Mouse (Mus musculus) embryonic facial prominence, embryonic 11.5 days (tissue): ENCODE results near the gene Mctp1. TPM values are rescaled to one million over a fixed set of nuclear protein-coding genes. Genes with fewer than 3 reads are reported as not detected.
"Not testable (repeated sequence)": the region's sequence is repeated elsewhere in the genome, so short reads cannot be mapped to it uniquely, and the experiment has no call there.

Source experiments
- ATAC-seq: fragments of 200-750 bp; cut with Nextera tagmentation; replicated peaks from 2 replicates; pipeline ENCODE4 v1.8.0; 2017; ENCODE audit warnings: low read depth; ENCODE audit not compliant: insufficient number of reproducible peaks, low FRiP score, low TSS enrichment
- DNase-seq: peaks from one replicate; pipeline ENCODE4 v3.0.0-alpha.2; 2015; ENCODE audit warnings: low spot score
- H3K27ac ChIP-seq: fragments of 300-500 bp; sonication (generic); replicated peaks from 2 replicates; pipeline ENCODE4 v1.5.1; 2014; ENCODE audit warnings: mild to moderate bottlenecking, low read depth, low read length, control low read depth
- H3K27me3 ChIP-seq: fragments of 300-500 bp; sonication (generic); 2 replicates; pipeline ENCODE4 v1.6.1; 2014; ENCODE audit warnings: mild to moderate bottlenecking, low read length, moderate library complexity, mixed read lengths; ENCODE audit not compliant: control insufficient read depth, insufficient read depth
- H3K36me3 ChIP-seq: fragments of 300-500 bp; sonication (generic); replicated peaks from 2 replicates; pipeline ENCODE4 v1.6.1; 2014; ENCODE audit warnings: low read depth, mild to moderate bottlenecking, low read length, moderate library complexity, mixed read lengths; ENCODE audit not compliant: control insufficient read depth, insufficient read depth
- H3K4me1 ChIP-seq: fragments of 300-500 bp; sonication (generic); 2 replicates; pipeline ENCODE4 v1.6.1; 2014; ENCODE audit warnings: low read length, mixed read lengths; ENCODE audit not compliant: control insufficient read depth, insufficient read depth
- H3K4me2 ChIP-seq: fragments of 300-500 bp; sonication (generic); 2 replicates; pipeline ENCODE4 v1.6.1; 2014; ENCODE audit warnings: low read depth, mild to moderate bottlenecking, control low read depth, low read length, moderate library complexity
- H3K4me3 ChIP-seq: fragments of 300-500 bp; sonication (generic); 2 replicates; pipeline ENCODE4 v1.5.1; 2014; ENCODE audit warnings: low read depth, low read length, control low read depth
- H3K9ac ChIP-seq: fragments of 300-500 bp; sonication (generic); replicated peaks from 2 replicates; pipeline ENCODE4 v1.6.1; 2014; ENCODE audit warnings: mild to moderate bottlenecking, control low read depth, low read length
- H3K9me3 ChIP-seq: fragments of 300-500 bp; sonication (generic); replicated peaks from 2 replicates; pipeline ENCODE4 v1.6.1; 2016; ENCODE audit warnings: mild to moderate bottlenecking, low read length, inconsistent platforms, mixed read lengths; ENCODE audit not compliant: control insufficient read depth
- WGBS: fragments of 180-500 bp; shearing (Covaris S2); extraction: QIAGEN DNeasy Blood & Tissue Kit; methylation state at CpG from one replicate; pipeline ENCODE4 v1.1.7; 2014; 5-methylcytosine and 5-hydroxymethylcytosine counted together
- polyA plus RNA-seq: library from polyadenylated mRNA; unstranded; fragments of >200 nt; fragmentation: Nextera tagmentation; extraction: Ambion mirVana; gene quantifications from 2 replicates; pipeline ENCODE4 v1.2.1, GENCODE M21; 2014

Gene Mctp1
- polyA plus RNA-seq, 1 experiment from 2014 or later, result 1.3 TPM

DNA sequence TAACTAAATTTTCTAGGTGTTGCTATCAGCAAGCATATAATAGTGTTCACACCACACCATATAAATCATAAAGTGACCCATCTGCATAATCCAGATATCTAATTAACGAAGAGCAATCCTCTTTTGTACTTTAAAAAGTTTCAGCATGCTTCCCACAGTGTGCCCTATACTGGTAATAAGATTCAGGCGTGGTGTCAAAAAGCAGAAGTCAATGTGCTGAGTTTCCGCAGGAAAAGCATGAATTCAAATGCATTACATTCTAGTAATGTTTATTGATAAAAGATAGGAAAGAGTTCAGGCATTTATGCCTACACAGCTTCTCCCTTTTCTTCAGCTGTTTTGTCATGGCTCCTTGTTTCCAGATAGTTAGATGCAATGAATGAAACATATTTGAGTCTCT lies 544.8 kb downstream of the Mctp1 start:
- DNase-seq, result no peak
- Histone ChIP-seq H3K4me1 (no peaks in the 10 kb centered on the region), H3K27me3 (no peaks in the 10 kb centered on the region), H3K36me3 (no peaks in the 10 kb centered on the region), H3K4me3 (no peak overlapping the region), H3K27ac (no peak overlapping the region), H3K9ac (no peak overlapping the region), H3K4me2 (no peak overlapping the region), H3K9me3 (no peaks in the 10 kb centered on the region)
- no peak for ATAC-seq
- 70% methylated on average over 3 of the region's 3 CpGs for WGBS

GRCm38 (mm10) chr13:76932933-76933332 lies 548.6 kb downstream of the Mctp1 start:
- Histone ChIP-seq H3K36me3 (no peaks in the 10 kb centered on the region), H3K4me1 (no peaks in the 10 kb centered on the region), H3K27ac (no peak overlapping the region), H3K4me2 (no peak overlapping the region), H3K27me3 (no peaks in the 10 kb centered on the region), H3K9me3 (no peaks in the 10 kb centered on the region), H3K9ac (no peak overlapping the region), H3K4me3 (no peak overlapping the region)
- ATAC-seq (no peak), DNase-seq (no peak)
- 58% methylated on average over 5 of the region's 5 CpGs for WGBS

- DNase-seq, result no peak
- Histone ChIP-seq H3K4me2 (no peak overlapping the region), H3K4me3 (no peak overlapping the region), H3K9ac (no peak overlapping the region), H3K27me3 (no peaks in the 10 kb centered on the region), H3K4me1 (no peaks in the 10 kb centered on the region), H3K36me3 (no peaks in the 10 kb centered on the region), H3K9me3 (no peaks in the 10 kb centered on the region), H3K27ac (no peak overlapping the region)
- no peak for ATAC-seq
These were observed 564.9 kb downstream of the Mctp1 start for GRCm38 (mm10) chr13:76949234-76949633.

DNA sequence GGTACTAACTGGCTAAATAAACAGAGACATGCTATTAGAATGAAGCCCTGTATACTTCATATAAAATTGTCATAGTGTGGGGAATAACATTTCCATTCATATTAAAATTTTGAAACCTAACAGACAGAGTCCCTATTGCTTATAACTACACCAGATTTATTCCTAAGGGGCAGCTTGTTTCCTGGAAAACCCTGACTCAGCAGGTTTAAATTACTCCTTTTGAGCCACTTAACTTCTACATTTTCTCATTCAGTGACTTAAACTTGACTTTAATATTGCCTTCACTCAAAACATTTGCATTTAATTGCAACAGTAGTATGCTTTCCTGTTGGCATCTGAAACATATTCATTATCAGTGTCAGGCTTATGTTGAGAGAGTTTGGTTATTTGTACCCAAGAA lies 583.3 kb downstream of the Mctp1 start:
- DNase-seq, result no peak
- no peaks in the 10 kb centered on the region for H3K36me3 ChIP-seq
- no peaks in the 10 kb centered on the region for H3K9me3 ChIP-seq
- H3K27ac ChIP-seq, result no peak overlapping the region
- no peaks in the 10 kb centered on the region for H3K27me3 ChIP-seq
- no peak for ATAC-seq
- H3K4me3 ChIP-seq, result no peak overlapping the region
- no peak overlapping the region for H3K9ac ChIP-seq
- H3K4me2 ChIP-seq, result no peak overlapping the region
- H3K4me1 ChIP-seq, result no peaks in the 10 kb centered on the region

DNA sequence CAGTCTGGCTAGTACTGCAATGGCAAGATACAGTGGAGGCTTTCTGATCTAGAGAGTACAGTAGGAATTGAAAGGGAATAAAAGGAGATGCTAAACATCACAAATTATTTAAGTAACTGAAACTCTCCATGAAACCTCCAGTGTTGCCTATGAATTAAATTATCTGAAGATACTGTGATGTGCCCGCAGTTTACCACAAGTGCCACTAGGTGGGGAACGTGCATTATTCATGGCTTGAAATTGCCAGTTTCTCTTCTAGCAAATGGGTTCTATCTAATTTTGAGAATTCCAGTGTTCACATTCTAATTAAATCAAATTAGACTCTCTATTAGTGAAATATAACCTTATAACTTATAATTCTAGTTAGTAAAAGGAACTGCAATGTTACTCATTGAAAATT lies 585.1 kb downstream of the Mctp1 start:
- no peak overlapping the region for H3K9ac ChIP-seq
- ATAC-seq (no peak), DNase-seq (peak; percentile 81)
- H3K4me3 ChIP-seq, result no peak overlapping the region
- no peaks in the 10 kb centered on the region for H3K9me3 ChIP-seq
- H3K4me1 ChIP-seq, result no peaks in the 10 kb centered on the region
- H3K27ac ChIP-seq, result no peak overlapping the region
- H3K4me2 ChIP-seq, result no peak overlapping the region
- 5% methylated on average over 2 of the region's 2 CpGs for WGBS
- no peaks in the 10 kb centered on the region for H3K36me3 ChIP-seq
- no peaks in the 10 kb centered on the region for H3K27me3 ChIP-seq

DNA sequence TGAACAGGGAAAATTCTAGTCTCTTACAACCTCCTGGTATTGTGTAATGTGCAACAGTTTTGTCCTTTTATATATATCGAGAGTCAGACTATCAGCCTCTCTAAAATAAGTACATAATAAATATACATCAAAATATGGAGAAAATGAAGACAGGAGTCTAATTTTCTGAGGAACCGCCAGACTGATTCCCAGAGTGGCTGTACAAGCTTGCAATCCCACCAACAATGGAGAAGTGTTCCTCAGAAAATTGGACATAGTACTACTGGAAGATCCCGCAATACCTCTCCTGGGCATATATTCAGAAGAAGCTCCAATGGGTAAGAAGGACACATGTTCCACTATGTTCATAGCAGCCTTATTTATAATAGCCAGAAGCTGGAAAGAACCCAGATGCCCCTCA lies 586.7 kb downstream of the Mctp1 start:
- not testable (repeated sequence) for ATAC-seq, H3K4me2 ChIP-seq, H3K36me3 ChIP-seq, H3K27me3 ChIP-seq, H3K4me1 ChIP-seq, H3K4me3 ChIP-seq, H3K9ac ChIP-seq, DNase-seq, H3K27ac ChIP-seq, H3K9me3 ChIP-seq
- WGBS, result 84% methylated on average over 3 of the region's 3 CpGs

DNA sequence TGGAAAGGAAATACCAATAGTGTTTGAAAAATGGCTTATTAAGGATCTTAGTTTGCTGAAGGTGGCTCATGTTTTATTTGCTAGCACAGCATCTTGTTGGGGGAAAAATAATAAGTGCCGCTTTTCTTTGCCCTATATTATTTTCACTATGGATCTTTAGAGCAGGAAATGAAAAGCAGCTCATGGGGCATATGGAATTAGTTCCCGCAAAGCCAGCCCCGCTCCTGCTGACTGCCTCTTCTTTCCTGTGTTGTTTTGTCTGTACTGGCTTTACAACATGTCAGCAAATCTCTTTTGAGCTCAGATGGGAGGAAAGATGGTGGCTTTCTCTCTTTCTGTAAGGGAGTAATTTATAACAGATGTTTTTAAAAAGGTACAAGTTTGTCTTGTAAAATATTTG lies 618.3 kb downstream of the Mctp1 start:
- Histone ChIP-seq H3K27ac (no peak overlapping the region), H3K4me1 (no peaks in the 10 kb centered on the region), H3K36me3 (no peaks in the 10 kb centered on the region), H3K9ac (no peak overlapping the region), H3K27me3 (no peaks in the 10 kb centered on the region), H3K4me2 (no peak overlapping the region), H3K9me3 (no peaks in the 10 kb centered on the region), H3K4me3 (no peak overlapping the region)
- ATAC-seq, result no peak
- WGBS, result 25% methylated on average over 3 of the region's 3 CpGs
- DNase-seq, result peak; percentile 70

DNA sequence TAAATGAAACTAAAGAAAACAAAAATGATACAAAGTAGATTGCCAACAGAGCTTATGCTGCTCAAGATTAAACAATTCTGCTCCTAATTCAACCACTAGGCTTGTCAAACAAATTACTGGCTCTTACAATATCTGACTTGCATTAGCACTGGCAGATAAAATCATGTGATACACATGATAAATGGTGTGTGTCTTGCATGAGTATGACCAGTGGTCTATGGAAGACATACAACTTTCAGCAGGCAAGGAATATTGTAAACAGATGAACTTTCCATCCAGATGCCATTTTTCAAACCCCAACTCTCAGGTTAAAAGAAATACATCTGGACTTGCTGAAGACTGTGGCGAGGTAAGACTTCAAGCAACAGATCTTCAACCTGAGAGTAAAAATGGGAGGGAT lies 619.3 kb downstream of the Mctp1 start:
- Histone ChIP-seq H3K4me1 (no peaks in the 10 kb centered on the region), H3K36me3 (no peaks in the 10 kb centered on the region), H3K27ac (no peak overlapping the region), H3K4me2 (no peak overlapping the region), H3K9ac (no peak overlapping the region), H3K4me3 (no peak overlapping the region), H3K27me3 (no peaks in the 10 kb centered on the region), H3K9me3 (no peaks in the 10 kb centered on the region)
- WGBS, result 74% methylated on average over 1 of the region's 1 CpGs
- no peak; the same call in 1 of the 2 replicates for ATAC-seq
- DNase-seq, result peak; percentile 40

GRCm38 (mm10) chr13:77018851-77019250 lies 634.5 kb downstream of the Mctp1 start:
- Histone ChIP-seq H3K27me3 (no peaks in the 10 kb centered on the region), H3K4me1 (no peaks in the 10 kb centered on the region), H3K36me3 (no peaks in the 10 kb centered on the region), H3K4me2 (no peak overlapping the region), H3K9ac (no peak overlapping the region), H3K9me3 (no peaks in the 10 kb centered on the region), H3K4me3 (no peak overlapping the region), H3K27ac (no peak overlapping the region)
- DNase-seq (no peak), ATAC-seq (no peak)
- 86% methylated on average over 2 of the region's 2 CpGs for WGBS
